Mouse (Mus musculus) small intestine, adult 2 months (tissue): ENCODE results near the gene Gm11168.
"Not testable (repeated sequence)": the region's sequence is repeated elsewhere in the genome, so short reads cannot be mapped to it uniquely, and the experiment has no call there.

ENCODE experiments used
- CTCF ChIP-seq: fragments of 200-500 bp; IDR thresholded peaks from 2 replicates; pipeline ENCODE4 v1.5.1; 2012; ENCODE audit warnings: low read depth, mild to moderate bottlenecking, control low read depth, inconsistent platforms, low read length, moderate library complexity, mixed read lengths; ENCODE audit not compliant: insufficient replicate concordance, insufficient read length; ENCODE audit errors: extremely low read depth
- POLR2A ChIP-seq: fragments of 200-500 bp; IDR thresholded peaks from 2 replicates; pipeline ENCODE4 v1.6.1; 2012; ENCODE audit warnings: low read depth, mild to moderate bottlenecking, control low read depth, inconsistent platforms, low read length, moderate library complexity

DNA sequence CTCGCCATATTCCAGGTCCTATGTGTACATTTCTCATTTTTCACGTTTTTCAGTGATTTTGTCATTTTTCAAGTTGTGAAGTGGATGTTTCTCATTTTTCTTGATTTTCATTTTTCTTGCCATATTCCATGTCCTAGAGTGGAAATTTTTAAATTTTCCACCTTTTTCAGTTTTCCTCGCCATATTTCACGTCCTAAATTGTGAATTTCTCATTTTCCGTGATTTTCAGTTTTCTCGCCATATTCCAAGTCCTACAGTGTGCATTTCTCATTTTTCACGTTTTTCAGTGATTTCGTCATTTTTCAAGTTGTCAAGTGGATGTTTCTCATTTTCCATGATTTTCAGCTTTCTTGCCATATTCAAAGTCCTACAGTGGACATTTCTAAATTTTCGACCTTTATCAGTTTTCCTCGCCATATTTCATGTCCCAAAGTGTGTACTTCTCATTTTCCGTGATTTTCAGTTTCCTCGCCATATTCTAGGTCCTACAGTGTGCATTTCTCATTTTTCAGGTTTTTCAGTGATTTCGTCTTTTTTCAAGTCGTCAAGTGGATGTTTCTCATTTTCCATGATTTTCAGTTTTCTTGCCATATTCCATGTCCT is at the start of gene Gm11168:
- not testable (repeated sequence) for TF ChIP-seq CTCF, POLR2A
